Mouse (Mus musculus): ENCODE measurements around the gene Arhgap42. TPM values are rescaled to one million over a fixed set of nuclear protein-coding genes. Genes with fewer than 3 reads are reported as not detected.
A peak's percentile ranks its signal among the peaks of the same experiment; 100 is the strongest.

Gene Arhgap42
- total RNA-seq (2021), result 1 to 10 TPM; 7.4 to 9.4 TPM

DNA sequence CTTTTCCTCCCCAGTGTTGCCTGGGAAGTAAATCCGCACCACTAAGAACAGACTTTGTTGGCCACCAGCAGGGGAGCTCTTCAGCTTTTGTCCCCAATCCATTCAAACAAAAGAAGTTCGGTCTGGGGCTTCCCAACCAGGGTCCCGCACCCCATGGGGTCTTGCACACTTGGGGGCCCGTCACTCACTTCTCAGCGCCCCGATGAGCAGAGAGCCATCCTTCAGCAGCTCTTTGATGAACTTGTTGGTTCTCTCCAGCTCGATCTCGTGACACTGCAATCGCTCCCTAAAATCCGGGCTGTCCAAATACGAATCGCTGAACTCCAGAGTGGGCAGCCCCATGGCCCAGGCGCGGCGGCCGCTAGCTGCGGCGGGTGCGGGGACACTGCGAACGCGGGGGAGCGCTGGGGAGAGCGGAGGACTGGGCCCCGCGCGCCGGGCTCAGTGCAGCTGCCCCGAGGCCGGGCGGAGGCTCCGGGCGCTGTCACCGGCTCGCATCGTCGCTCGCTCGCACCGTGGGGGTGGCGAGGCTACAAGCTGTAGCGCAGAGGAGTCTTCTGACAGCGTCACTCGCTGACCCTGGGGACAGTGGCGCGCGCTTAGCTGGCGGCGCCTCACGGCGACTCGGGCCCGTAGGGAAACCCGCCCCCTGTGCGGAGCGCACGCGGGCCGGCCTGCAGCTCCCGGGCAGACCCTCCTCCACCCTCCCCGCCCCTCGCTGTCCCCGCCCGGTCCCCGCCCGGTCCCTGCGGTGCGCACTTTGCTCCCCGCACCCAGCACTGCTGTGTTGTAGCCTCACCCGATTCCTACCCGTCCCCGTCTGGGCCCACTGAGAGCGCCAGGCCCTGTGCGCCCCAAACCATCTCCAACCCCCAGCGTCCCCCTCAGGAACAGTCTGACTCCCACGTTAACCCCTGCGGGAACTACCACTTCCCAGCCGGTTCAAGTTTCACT lies at the start of gene Arhgap42:
Gene Arhgap42, minus strand, starts transcription at position 664 of the 954 bp plus-strand sequence.
- DNase-seq, result peak; percentile 68 to 77
- intact Hi-C loops (cut with DNase I), result loop anchor here (5.0 to 10.0 kb wide), 4 partner anchors 46 to 186 kb away; no protein-coding TSS in a partner anchor

DNA sequence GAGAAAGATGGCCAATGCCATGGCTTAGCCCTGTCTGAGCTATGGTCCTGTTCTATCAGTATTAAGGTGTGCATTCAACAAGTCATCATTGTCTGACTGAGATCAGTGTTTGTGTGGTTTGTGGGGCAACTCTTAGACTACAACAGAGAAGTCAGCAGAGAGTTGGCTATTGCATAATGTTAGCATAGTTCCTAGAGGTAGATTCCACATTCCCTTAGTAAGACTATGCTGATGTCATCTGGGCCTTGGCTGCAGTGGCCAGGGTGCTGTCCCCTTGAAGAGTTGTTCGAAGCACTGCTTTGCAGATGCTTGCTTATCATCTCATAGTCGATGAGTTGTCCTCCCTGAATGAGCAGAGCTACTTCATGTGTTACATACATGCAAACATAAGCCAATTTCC lies 49.2 kb upstream of the Arhgap42 start:
- DNase-seq, result no peak
- intact Hi-C loops (cut with DNase I), result no loop called here

DNA sequence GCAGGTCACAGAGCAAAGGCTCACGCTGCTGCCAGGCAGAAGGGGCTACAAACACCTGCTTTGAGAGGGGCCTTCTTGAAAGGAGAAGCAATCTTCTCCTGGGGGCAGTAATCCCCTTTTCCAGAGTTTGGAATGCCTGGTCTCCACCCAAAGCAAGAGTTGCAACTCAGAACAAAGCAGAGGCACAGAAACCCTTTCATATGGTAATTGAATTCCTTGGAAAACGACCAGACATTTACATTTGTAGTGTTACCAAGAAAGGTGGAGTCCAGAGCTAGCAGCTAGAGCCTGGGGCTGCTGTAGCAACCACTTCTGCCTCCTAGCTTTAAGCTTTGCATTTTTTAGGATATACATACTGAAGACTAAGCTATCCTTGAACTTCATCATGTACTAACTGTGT lies 30.4 kb upstream of the Arhgap42 start:
- intact Hi-C loops (cut with DNase I), result no loop called here
- DNase-seq, result no peak

GRCm38 (mm10) chr9:9267606-9268601 lies 29.0 kb upstream of the Arhgap42 start:
- no peak for DNase-seq
- intact Hi-C loops (cut with DNase I), result no loop called here

DNA sequence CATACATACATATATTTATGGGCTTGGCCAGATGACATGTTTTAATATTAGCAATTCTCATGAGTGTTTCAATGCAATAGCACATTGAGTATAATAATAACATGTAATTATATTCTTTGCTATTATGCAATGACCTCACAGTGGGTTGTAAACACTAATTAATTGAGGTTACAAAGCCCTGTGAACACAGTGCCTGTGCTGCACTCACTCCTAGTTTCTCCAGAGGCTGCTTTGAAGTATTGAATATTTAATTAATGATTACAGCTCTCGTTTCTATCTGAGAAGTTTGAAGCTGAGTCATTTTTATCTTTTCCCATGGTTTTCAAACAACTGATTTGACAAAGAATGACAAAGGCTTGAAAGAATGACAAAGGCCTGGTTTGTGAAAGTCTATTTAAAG lies 24.6 kb upstream of the Arhgap42 start:
- DNase-seq, result no peak
- intact Hi-C loops (cut with DNase I), result loop anchor here (5.0 kb wide), 1 partner anchor 216 kb away; no protein-coding TSS in a partner anchor

GRCm38 (mm10) chr9:9262479-9262878 lies 23.6 kb upstream of the Arhgap42 start:
- DNase-seq, result no peak
- intact Hi-C loops (cut with DNase I), result loop anchor here (5.0 kb wide), 1 partner anchor 215 kb away; no protein-coding TSS in a partner anchor

DNA sequence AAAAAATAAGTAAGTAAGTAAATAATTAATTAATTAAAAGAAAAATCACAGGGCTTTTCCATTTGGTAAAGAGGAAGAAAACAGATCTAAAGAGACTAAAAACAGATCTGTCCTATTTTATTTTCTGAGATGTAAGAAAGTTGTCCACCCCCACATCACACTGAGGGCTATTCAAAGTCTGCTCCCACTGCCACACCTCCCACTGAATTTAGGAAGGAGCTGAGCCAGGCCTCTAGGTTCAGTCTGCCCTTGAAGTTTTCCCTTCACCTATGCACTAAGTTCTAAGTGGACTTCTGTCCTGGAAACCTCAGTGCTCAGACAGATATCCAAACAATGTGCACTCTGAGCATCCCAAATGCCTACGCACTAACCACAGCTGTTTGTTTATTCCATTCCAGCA lies 15.9 kb upstream of the Arhgap42 start:
- intact Hi-C loops (cut with DNase I), result no loop called here
- no peak for DNase-seq

DNA sequence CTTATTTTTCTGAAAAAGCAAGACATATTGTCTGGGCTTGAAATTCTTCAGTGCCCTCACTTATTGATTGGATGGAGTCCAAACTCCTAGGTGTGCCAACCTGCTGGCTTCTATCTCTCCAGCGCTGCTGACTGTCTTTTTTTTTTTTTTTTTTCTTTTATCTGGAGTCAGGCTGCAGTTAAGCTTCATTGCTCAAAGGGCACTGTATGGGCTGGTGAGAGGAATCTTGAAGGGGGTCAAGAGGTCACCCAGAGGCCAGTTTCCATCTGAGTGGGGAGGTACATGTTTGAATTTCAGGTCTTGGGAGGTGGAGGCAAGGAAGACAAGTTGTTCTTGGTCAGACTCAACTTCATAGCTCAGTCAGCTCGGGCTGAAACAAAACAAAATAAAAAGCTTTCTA lies 9.6 kb upstream of the Arhgap42 start:
- no peak for DNase-seq
- intact Hi-C loops (cut with DNase I), result no loop called here

GRCm38 (mm10) chr9:9245994-9246393 lies 7.1 kb upstream of the Arhgap42 start:
- intact Hi-C loops (cut with DNase I), result no loop called here
- no peak for DNase-seq

DNA sequence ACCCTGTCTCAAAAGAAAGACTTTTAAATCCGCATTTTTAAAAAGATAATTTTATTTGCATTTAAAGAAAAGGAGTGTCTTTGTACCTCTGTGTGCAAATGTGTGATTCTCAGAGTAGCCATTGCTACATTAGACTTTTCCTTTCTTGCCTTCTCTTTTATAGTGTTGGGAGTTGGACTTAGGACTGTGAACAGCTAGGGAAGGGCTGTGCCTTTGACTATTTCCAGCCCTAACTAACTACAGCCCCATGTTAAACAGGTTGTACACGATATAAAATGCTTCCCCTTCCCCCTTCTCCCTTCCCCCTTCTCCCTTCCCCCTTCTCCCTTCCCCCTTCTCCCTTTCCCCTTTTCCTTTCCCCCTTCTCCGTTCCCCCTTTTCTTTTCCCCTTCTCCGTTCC lies 4.9 kb upstream of the Arhgap42 start:
- intact Hi-C loops (cut with DNase I), result no loop called here
- DNase-seq, result no peak

DNA sequence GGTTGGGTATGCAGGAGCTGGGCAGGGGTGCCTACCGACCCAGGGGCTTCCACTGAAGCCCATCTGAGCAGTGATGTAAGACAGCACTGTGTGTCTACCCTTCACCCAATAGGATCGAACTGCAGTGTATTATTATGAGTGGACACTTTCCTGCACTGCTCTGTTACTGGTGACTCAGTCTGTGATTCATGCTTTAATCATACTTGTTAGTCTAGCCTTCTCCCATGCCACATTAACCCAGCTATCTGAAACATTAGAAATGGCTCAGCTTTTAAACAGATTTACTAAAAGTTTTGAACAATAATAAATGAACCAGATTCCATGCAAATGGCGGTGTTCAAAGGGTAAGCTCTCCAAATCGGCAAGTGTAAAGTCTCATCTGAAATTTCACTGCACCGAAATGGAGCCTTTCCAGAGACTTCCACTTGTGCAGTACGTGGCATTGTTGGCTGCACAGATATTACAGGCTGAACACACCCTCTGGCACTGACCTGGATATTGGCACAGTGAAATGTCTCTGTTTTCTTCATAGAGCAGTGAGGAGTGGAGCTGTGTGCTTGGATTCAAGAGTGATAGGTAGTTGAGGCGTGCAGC lies 2.4 kb upstream of the Arhgap42 start:
- DNase-seq, result no peak
- intact Hi-C loops (cut with DNase I), result no loop called here

DNA sequence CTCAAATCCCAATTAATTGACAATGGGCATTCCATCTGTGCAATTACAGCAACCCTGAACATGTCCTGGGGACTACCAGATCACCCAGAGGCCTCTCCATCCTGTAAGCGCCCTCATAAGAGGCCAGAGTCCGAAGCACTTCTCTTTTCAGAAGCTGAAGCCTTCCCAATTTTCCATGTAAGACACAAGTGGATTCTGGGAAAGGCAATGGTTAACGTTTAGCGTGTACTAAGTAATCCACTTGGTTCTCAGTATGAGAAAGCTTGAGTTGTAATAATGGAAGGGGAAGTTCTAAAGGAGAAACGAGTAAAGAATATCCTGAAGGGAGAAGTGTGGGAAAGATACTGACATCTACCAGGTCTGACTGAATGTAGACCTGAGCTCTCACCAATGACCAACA lies 1.4 kb downstream of the Arhgap42 start:
- intact Hi-C loops (cut with DNase I), result loop anchor here (5.0 to 10.0 kb wide), 4 partner anchors 45 to 185 kb away; no protein-coding TSS in a partner anchor
- DNase-seq, result no peak

GRCm38 (mm10) chr9:9229662-9230061 lies 9.2 kb downstream of the Arhgap42 start:
- DNase-seq, result no peak
- intact Hi-C loops (cut with DNase I), result loop anchor here (10.0 kb wide), 1 partner anchor 145 kb away; no protein-coding TSS in a partner anchor

- DNase-seq, result no peak
- intact Hi-C loops (cut with DNase I), result no loop called here
These were observed 14.1 kb downstream of the Arhgap42 start for GRCm38 (mm10) chr9:9224837-9225236.

DNA sequence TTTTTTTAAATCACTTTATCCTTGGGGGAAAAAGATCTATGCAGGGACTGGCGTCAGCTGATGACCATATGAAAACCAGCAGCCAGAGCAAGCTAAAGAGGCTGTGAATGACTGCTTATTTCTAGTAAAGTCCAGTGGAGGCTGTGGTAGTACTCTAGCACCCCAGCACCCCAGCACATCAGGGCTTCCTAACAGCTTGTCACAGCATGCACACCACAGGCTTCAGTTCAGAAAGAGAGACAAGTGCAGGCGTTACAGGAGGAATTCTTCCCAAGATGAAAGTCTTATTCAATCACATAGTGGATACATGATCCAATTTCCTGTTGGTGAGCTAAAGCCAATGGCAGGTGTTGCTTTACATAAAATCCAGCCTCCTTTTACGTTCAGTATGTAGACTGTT lies 15.5 kb downstream of the Arhgap42 start:
- intact Hi-C loops (cut with DNase I), result no loop called here
- DNase-seq, result no peak

DNA sequence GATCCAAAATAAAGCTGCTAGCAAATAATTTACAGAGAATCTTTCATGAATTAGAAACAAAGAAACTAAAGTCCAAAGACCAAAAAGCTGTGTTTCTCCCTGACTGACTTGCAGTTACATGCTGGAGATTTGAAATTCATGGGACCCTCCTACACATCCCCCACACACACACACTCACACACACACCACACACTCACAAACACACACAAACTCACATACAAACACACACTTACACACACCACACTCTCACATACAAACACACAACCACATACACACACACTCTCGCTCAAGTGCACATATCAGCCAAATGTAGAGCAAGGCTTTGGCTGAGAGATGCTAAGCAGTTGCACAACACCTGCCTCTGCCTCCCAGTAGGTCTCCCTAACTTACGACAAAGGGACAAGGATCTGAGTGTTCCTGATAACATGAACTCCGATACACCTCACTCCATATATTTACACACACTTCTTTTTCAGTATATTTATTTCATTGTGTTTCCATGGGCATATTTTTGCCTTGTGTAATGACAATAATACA lies 16.9 kb downstream of the Arhgap42 start:
- intact Hi-C loops (cut with DNase I), result no loop called here
- no peak for DNase-seq

GRCm38 (mm10) chr9:9221185-9221584 lies 17.7 kb downstream of the Arhgap42 start:
- DNase-seq, result no peak
- intact Hi-C loops (cut with DNase I), result no loop called here

GRCm38 (mm10) chr9:9218301-9218700 lies 20.6 kb downstream of the Arhgap42 start:
- DNase-seq, result no peak
- intact Hi-C loops (cut with DNase I), result no loop called here

GRCm38 (mm10) chr9:9214849-9215248 lies 24.1 kb downstream of the Arhgap42 start:
- DNase-seq, result no peak
- intact Hi-C loops (cut with DNase I), result no loop called here

GRCm38 (mm10) chr9:9214296-9214695 lies 24.6 kb downstream of the Arhgap42 start:
- intact Hi-C loops (cut with DNase I), result no loop called here
- no peak for DNase-seq

Measured in heart, postnatal 36 days (tissue).